Mouse (Mus musculus): ENCODE data around the gene Mucl2. TPM values are rescaled to one million over a fixed set of nuclear protein-coding genes. Genes with fewer than 3 reads are reported as not detected.

The Mucl2 gene
- polyA plus RNA-seq (2012; rRNA removed) = not detected in 2 replicates

DNA sequence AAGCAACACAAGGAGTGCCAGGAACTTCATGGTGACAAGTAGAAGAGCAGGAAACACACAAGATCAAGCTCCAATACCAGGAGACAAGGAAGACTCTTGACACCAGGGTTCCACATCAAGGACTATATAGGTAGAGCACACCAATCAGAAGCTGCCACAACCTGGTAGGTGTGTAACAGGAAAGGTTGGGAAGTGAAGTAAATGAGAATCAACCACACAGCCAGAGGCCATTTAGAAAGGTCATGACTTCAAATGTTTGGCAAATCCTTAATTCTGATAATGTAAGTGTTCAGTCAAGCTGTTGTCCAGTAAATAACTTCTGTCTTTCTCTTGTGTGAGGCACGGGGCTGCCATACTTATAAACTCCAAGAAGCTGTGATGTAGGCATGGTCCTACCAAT is at the start of gene Mucl2:
Gene Mucl2, minus strand, starts transcription at position 101 of the 400 bp plus-strand sequence.

Other genes with a start within 250 kb of the Mucl2 start
- not detected in 2 replicates for gene Mucl1, start 143.8 kb downstream of the Mucl2 start, polyA plus RNA-seq (2012; rRNA removed)

All from ovary, adult 2 months (tissue).